Mouse (Mus musculus): ENCODE measurements at regions not wholly inside any gene's neighbourhood (a gene's known extent, or its start where the extent isn't known, plus 50 kb on each side); places are given as distances from the start of the nearest gene placed in this dataset.

DNA sequence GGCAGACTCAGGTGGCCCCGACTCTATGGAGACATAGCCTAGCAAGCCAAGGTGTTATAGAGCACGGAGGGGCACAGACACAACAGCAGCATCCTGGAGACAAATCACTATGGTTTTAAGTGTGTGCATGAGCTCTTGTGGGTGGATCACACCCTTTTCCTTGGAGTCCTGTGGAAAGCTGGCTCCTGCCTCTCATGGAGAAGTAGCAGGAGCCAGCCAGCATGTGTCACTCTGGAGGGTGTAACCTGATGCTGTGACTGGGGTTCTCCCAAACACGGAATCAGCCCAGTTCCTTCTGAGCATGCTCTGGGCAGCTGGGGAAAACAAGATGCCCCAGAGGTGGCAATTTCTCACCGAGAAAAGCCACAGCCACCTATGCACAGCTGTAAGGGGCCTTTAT lies 494.9 kb downstream of the Ajap1 start:
- H3K79me2 ChIP-seq (replicated peaks; ENCODE audit: control insufficient read depth, extremely low read depth, insufficient read depth, poor library complexity, severe bottlenecking): no peaks in the 10 kb centered on the region
- in situ Hi-C loops (cut with MboI; ENCODE audit: low pct_ligation_motif_present, low pct_unique_long_range_greater_than_20kb, low sequenced_read_pairs): no loop called here
- no peak overlapping the region for H3K9ac ChIP-seq (ENCODE audit: insufficient read depth, low read depth)
- TF ChIP-seq BHLHE40 (IDR thresholded peaks at IDR 0.05; ENCODE audit: low read depth, low read length) (no peak), MAZ (IDR thresholded peaks at IDR 0.05; ENCODE audit: low read depth, low read length) (no peak), KAT2A (IDR thresholded peaks at IDR 0.05; ENCODE audit: insufficient replicate concordance, low read length) (no peak), SMC3 (IDR thresholded peaks at IDR 0.05; ENCODE audit: low read depth, low read length) (no peak), POLR2A (IDR thresholded peaks at IDR 0.05; ENCODE audit: low read depth, low read length) (no peak), ETS1 (conservative IDR thresholded peaks at IDR 0.05; ENCODE audit: low read depth, low read length) (no peak), CTCF (conservative IDR thresholded peaks at IDR 0.05 in 1 of 2, IDR thresholded peaks at IDR 0.05 in 1 of 2; ENCODE audit: low read depth in 2 of 2, low read length in 2 of 2) (no peak), MEF2A (IDR thresholded peaks at IDR 0.05; ENCODE audit: borderline replicate concordance, low read depth, low read length) (no peak), TBP (conservative IDR thresholded peaks at IDR 0.05; ENCODE audit: low read depth, low read length) (no peak)
- peaks cover 69% of the 10 kb centered on the region for H3K9me3 ChIP-seq (replicated peaks; ENCODE audit: low read length)
- dilution Hi-C loops (cut with MboI; ENCODE audit: extremely low pct_ligation_motif_present, extremely low pct_unique_long_range_greater_than_20kb, low sequenced_read_pairs): no loop called here
- no peak overlapping the region for H3K27ac ChIP-seq (ENCODE audit: insufficient read depth, low read depth)
- H3K27me3 ChIP-seq (replicated peaks): no peaks in the 10 kb centered on the region
- no peak overlapping the region for H3K4me2 ChIP-seq (ENCODE audit: insufficient read depth, low read depth, poor library complexity, severe bottlenecking)
- no peak overlapping the region for H3K4me3 ChIP-seq (replicated peaks in 1 of 3; ENCODE audit: low read depth in 2 of 3, low read length in 2 of 3, poor library complexity in 1 of 3)
- H3K4me1 ChIP-seq (ENCODE audit: control insufficient read depth in 1 of 2, insufficient read depth in 2 of 2): no peaks in the 10 kb centered on the region
- no peaks in the 10 kb centered on the region for H3K36me3 ChIP-seq (replicated peaks in 1 of 2; ENCODE audit: control insufficient read depth in 1 of 2, insufficient read depth in 1 of 2, low read length in 1 of 2)
- DNase-seq (ENCODE audit: extremely low read depth): no peak

DNA sequence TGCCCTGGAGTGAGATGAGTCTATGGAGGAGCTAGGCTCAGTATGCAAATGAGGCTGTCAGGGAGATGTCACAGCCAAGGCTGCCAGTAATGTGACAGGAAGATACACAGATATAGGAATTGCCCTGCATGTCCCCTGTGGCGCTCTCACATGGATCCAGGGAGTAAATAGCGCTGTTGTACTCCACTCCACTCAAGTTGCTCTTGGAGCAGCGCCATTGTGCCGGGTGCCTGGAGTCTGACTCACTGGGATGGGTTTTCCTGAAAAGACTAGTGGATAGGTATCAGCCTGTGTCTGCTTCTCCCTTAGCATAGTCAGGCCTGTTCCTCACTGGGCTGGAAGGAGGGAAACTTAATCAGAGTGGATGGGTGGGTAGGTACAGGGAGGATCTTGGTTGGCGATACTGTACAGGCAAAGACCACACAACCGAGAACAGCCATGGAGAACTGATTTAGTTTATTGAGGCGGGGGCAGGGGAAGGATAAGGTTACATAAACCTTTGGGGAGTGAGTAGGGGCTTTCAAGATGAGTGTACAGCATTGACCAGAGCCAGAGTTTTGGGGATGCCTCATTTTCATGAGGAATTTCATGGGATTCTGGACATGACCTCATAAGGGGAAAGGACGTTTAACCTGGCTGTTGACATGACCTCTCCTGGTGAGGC lies 497.5 kb upstream of the Kcnab2 start:
- no peaks in the 10 kb centered on the region for H3K27me3 ChIP-seq (replicated peaks)
- in situ Hi-C loops (cut with MboI; ENCODE audit: low pct_ligation_motif_present, low pct_unique_long_range_greater_than_20kb, low sequenced_read_pairs) (no loop called here), dilution Hi-C loops (cut with MboI; ENCODE audit: extremely low pct_ligation_motif_present, extremely low pct_unique_long_range_greater_than_20kb, low sequenced_read_pairs) (no loop called here)
- DNase-seq (ENCODE audit: extremely low read depth): no peak
- no peaks in the 10 kb centered on the region for H3K79me2 ChIP-seq (replicated peaks; ENCODE audit: control insufficient read depth, extremely low read depth, insufficient read depth, poor library complexity, severe bottlenecking)
- H3K4me1 ChIP-seq (ENCODE audit: control insufficient read depth in 1 of 2, insufficient read depth in 2 of 2): no peaks in the 10 kb centered on the region
- H3K4me2 ChIP-seq (ENCODE audit: insufficient read depth, low read depth, poor library complexity, severe bottlenecking): no peak overlapping the region
- H3K9ac ChIP-seq (ENCODE audit: insufficient read depth, low read depth): no peak overlapping the region
- no peaks in the 10 kb centered on the region for H3K36me3 ChIP-seq (replicated peaks in 1 of 2; ENCODE audit: control insufficient read depth in 1 of 2, insufficient read depth in 1 of 2, low read length in 1 of 2)
- no peak overlapping the region for H3K4me3 ChIP-seq (replicated peaks in 1 of 3; ENCODE audit: low read depth in 2 of 3, low read length in 2 of 3, poor library complexity in 1 of 3)
- H3K9me3 ChIP-seq (replicated peaks; ENCODE audit: low read length): peaks cover 98% of the 10 kb centered on the region
- no peak for TF ChIP-seq GABPA (IDR thresholded peaks at IDR 0.05; ENCODE audit: insufficient replicate concordance, low read depth, low read length)
- TF ChIP-seq MAFK (IDR thresholded peaks at IDR 0.05; ENCODE audit: insufficient replicate concordance, low read length): no peak
- TF ChIP-seq HCFC1 (IDR thresholded peaks at IDR 0.05; ENCODE audit: low read depth, low read length): no peak
- TF ChIP-seq BHLHE40 (IDR thresholded peaks at IDR 0.05; ENCODE audit: low read depth, low read length): no peak
- no peak for TF ChIP-seq E2F4 (IDR thresholded peaks at IDR 0.05; ENCODE audit: insufficient replicate concordance, low read depth, low read length)
- TF ChIP-seq SMC3 (IDR thresholded peaks at IDR 0.05; ENCODE audit: low read depth, low read length): no peak
- TF ChIP-seq MXI1 (IDR thresholded peaks at IDR 0.05; ENCODE audit: low read depth, low read length): no peak
- no peak overlapping the region for H3K27ac ChIP-seq (ENCODE audit: insufficient read depth, low read depth)
